Mouse (Mus musculus) c-Kit-positive CD71-positive TER-119-positive erythroid progenitor cells, embryonic 14.5 days (primary cell): ENCODE results near the gene Fam160a1.

ENCODE experiments used
- DNase-seq: peaks from one replicate; pipeline ENCODE4 v3.0.0-alpha.2; 2013; ENCODE audit warnings: low spot score

Gene Fam160a1

GRCm38 (mm10) chr3:85679312-85679933 lies 137.7 kb downstream of the Fam160a1 start:
- peak; percentile 28 for DNase-seq

GRCm38 (mm10) chr3:85677952-85678351 lies 139.1 kb downstream of the Fam160a1 start:
- DNase-seq, result no peak

- no peak for DNase-seq
These were observed 140.0 kb downstream of the Fam160a1 start for GRCm38 (mm10) chr3:85677133-85677532.

GRCm38 (mm10) chr3:85669844-85670243 lies 147.2 kb downstream of the Fam160a1 start:
- DNase-seq, result no peak

- DNase-seq, result no peak
These were observed 149.4 kb downstream of the Fam160a1 start for GRCm38 (mm10) chr3:85667683-85668082.

- DNase-seq, result no peak
These were observed 150.4 kb downstream of the Fam160a1 start for GRCm38 (mm10) chr3:85666736-85667135.

GRCm38 (mm10) chr3:85666166-85666565 lies 150.9 kb downstream of the Fam160a1 start:
- no peak for DNase-seq

- no peak for DNase-seq
These were observed 152.4 kb downstream of the Fam160a1 start for GRCm38 (mm10) chr3:85664591-85665171.

- DNase-seq, result no peak
These were observed 153.3 kb downstream of the Fam160a1 start for GRCm38 (mm10) chr3:85663826-85664225.

GRCm38 (mm10) chr3:85661926-85662813 lies 154.9 kb downstream of the Fam160a1 start:
- no peak for DNase-seq

- no peak for DNase-seq
These were observed 157.4 kb downstream of the Fam160a1 start for GRCm38 (mm10) chr3:85659681-85660080.

GRCm38 (mm10) chr3:85655538-85655937 lies 161.6 kb downstream of the Fam160a1 start:
- no peak for DNase-seq

GRCm38 (mm10) chr3:85652727-85653665 lies 164.1 kb downstream of the Fam160a1 start:
- peak; percentile 15 for DNase-seq

- no peak for DNase-seq
These were observed 167.9 kb downstream of the Fam160a1 start for GRCm38 (mm10) chr3:85649176-85649575.

GRCm38 (mm10) chr3:85645517-85646004 lies 171.5 kb downstream of the Fam160a1 start:
- no peak for DNase-seq

GRCm38 (mm10) chr3:85644814-85645213 lies 172.3 kb downstream of the Fam160a1 start:
- no peak for DNase-seq

GRCm38 (mm10) chr3:85641751-85642150 lies 175.3 kb downstream of the Fam160a1 start:
- DNase-seq, result no peak

GRCm38 (mm10) chr3:85636716-85637447 lies 180.2 kb downstream of the Fam160a1 start:
- DNase-seq, result no peak

- DNase-seq, result no peak
These were observed 181.5 kb downstream of the Fam160a1 start for GRCm38 (mm10) chr3:85635591-85635990.

- no peak for DNase-seq
These were observed 182.0 kb downstream of the Fam160a1 start for GRCm38 (mm10) chr3:85635126-85635419.
